Mouse (Mus musculus) stomach, postnatal 0 days (tissue): ENCODE results near the gene Frmd3. TPM values are rescaled to one million over a fixed set of nuclear protein-coding genes. Genes with fewer than 3 reads are reported as not detected.

Experiments used
- ATAC-seq: fragments of 200-750 bp; cut with Nextera tagmentation; 2 replicates; pipeline ENCODE4 v1.8.0; 2017; ENCODE audit not compliant: low FRiP score, low TSS enrichment
- DNase-seq: peaks from one replicate; pipeline ENCODE4 v3.0.0-alpha.2; 2016; ENCODE audit warnings: low spot score
- H3K27ac ChIP-seq: fragments of 300-500 bp; sonication (generic); replicated peaks from 2 replicates; pipeline ENCODE4 v1.5.1; 2014; ENCODE audit warnings: mild to moderate bottlenecking, control low read depth
- H3K27me3 ChIP-seq: fragments of 300-500 bp; sonication (generic); 2 replicates; pipeline ENCODE4 v1.6.1; 2014; ENCODE audit warnings: low read length; ENCODE audit not compliant: control insufficient read depth, insufficient read depth
- H3K36me3 ChIP-seq: fragments of 300-500 bp; sonication (generic); 2 replicates; pipeline ENCODE4 v1.6.1; 2014; ENCODE audit warnings: low read length, mixed read lengths; ENCODE audit not compliant: control insufficient read depth, insufficient read depth
- H3K4me1 ChIP-seq: fragments of 300-500 bp; sonication (generic); replicated peaks from 2 replicates; pipeline ENCODE4 v1.6.1; 2014; ENCODE audit warnings: antibody characterized with exemption; ENCODE audit not compliant: control insufficient read depth, insufficient read depth
- H3K4me2 ChIP-seq: fragments of 300-500 bp; sonication (generic); replicated peaks from 2 replicates; pipeline ENCODE4 v1.6.1; 2014; ENCODE audit warnings: low read depth, mild to moderate bottlenecking, control low read depth, moderate library complexity
- H3K4me3 ChIP-seq: fragments of 300-500 bp; sonication (generic); 2 replicates; pipeline ENCODE4 v1.5.1; 2014; ENCODE audit warnings: low read depth, low read length, control low read depth
- H3K9ac ChIP-seq: fragments of 300-500 bp; sonication (generic); 2 replicates; pipeline ENCODE4 v1.6.1; 2014; ENCODE audit warnings: mild to moderate bottlenecking, low read length, control low read depth, mixed read lengths
- H3K9me3 ChIP-seq: fragments of 300-500 bp; sonication (generic); 2 replicates; pipeline ENCODE4 v1.6.1; 2016; ENCODE audit warnings: low read length; ENCODE audit not compliant: control insufficient read depth
- CTCF ChIP-seq: IDR thresholded peaks from 2 replicates; pipeline ENCODE4 v1.5.1; 2016; ENCODE audit warnings: antibody characterized with exemption, low read depth, mild to moderate bottlenecking, moderate library complexity
- EP300 ChIP-seq: optimal IDR thresholded peaks from 2 replicates; pipeline ENCODE3; 2016; ENCODE audit warnings: antibody characterized with exemption
- WGBS: fragments of 180-500 bp; shearing (Covaris S2); extraction: QIAGEN DNeasy Blood & Tissue Kit; methylation state at CpG from one replicate; pipeline ENCODE4 v1.1.7; 2014; 5-methylcytosine and 5-hydroxymethylcytosine counted together
- polyA plus RNA-seq: library from polyadenylated mRNA; unstranded; fragments of >200 nt; fragmentation: Nextera tagmentation; extraction: Ambion mirVana; gene quantifications from 2 replicates; pipeline ENCODE4 v1.2.1, GENCODE M21; 2015

Gene Frmd3
- polyA plus RNA-seq, 1 experiment from 2014 or later = 0.40 TPM

- Histone ChIP-seq H3K4me2 (no peak overlapping the region), H3K9me3 (no peaks in the 10 kb centered on the region), H3K9ac (no peak overlapping the region), H3K4me3 (no peak overlapping the region), H3K4me1 (no peaks in the 10 kb centered on the region), H3K27ac (no peak overlapping the region), H3K36me3 (no peaks in the 10 kb centered on the region), H3K27me3 (no peaks in the 10 kb centered on the region)
- TF ChIP-seq CTCF (peak; percentile 75), EP300 (no peak)
- no peak for DNase-seq
- WGBS = 37% methylated on average over 3 of the region's 3 CpGs
- no peak for ATAC-seq
These were observed 209.1 kb downstream of the Frmd3 start for GRCm38 (mm10) chr4:74222360-74222759.

- Histone ChIP-seq H3K9ac (no peak overlapping the region), H3K27ac (no peak overlapping the region), H3K4me2 (no peak overlapping the region), H3K27me3 (no peaks in the 10 kb centered on the region), H3K9me3 (no peaks in the 10 kb centered on the region), H3K4me3 (no peak overlapping the region), H3K36me3 (no peaks in the 10 kb centered on the region), H3K4me1 (no peaks in the 10 kb centered on the region)
- WGBS = 63% methylated on average over 2 of the region's 2 CpGs
- ATAC-seq = no peak
- TF ChIP-seq EP300 (no peak), CTCF (0 out of 2 replicates have a peak, but pooled peaks have one; percentile 11)
- no peak for DNase-seq
These were observed 211.0 kb downstream of the Frmd3 start for GRCm38 (mm10) chr4:74224210-74224609.

DNA sequence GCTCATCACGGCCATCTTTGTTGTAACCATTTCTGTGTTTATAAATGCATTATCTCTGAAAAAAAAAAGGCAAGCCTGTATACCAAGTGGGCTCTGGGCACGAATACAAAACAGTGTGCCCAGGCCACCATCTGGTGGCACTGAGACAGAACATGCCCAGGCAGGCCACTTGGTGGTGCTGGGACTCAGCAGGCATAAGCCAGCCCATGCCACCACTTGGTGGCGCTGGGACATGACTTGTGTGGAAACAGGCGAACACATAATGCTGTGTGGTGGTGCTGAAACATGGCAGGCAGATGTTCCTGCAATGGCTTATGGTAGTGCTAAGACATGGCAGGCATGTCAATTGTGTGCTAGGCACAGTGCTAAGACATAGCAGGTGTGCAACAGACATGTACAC is 217.8 kb downstream of the Frmd3 start:
- WGBS = 81% methylated on average over 4 of the region's 4 CpGs
- no peak for TF ChIP-seq EP300
- peak; percentile 58 for TF ChIP-seq CTCF
- no peaks in the 10 kb centered on the region for H3K36me3 ChIP-seq
- no peak overlapping the region for H3K27ac ChIP-seq
- DNase-seq (peak; percentile 37), ATAC-seq (peak; percentile 56)
- no peak overlapping the region for H3K9ac ChIP-seq
- H3K4me2 ChIP-seq = no peak overlapping the region
- no peaks in the 10 kb centered on the region for H3K4me1 ChIP-seq
- no peaks in the 10 kb centered on the region for H3K9me3 ChIP-seq
- H3K4me3 ChIP-seq = no peak overlapping the region
- H3K27me3 ChIP-seq = no peaks in the 10 kb centered on the region

DNA sequence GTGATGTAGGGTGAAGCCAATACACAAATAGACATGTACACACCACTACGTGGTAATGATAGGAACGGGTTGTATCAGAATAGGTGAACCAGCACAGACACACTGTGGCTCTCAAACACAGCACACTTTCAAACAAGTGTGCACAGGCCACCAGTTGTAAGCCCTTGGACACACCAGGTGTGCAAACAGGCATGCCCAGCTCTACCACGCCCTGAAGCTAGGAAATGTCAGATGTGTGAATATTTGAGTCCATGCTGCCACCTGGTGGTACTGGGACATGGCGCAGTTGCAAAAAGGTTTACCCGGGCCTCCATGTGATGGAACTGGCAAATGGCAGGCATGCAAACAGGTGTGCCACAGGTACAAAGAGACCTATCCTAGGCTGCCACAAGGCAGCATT is 218.2 kb downstream of the Frmd3 start:
- Histone ChIP-seq H3K27me3 (no peaks in the 10 kb centered on the region), H3K4me1 (no peaks in the 10 kb centered on the region), H3K4me2 (no peak overlapping the region), H3K9me3 (no peaks in the 10 kb centered on the region), H3K9ac (no peak overlapping the region), H3K36me3 (no peaks in the 10 kb centered on the region), H3K27ac (no peak overlapping the region), H3K4me3 (no peak overlapping the region)
- 53% methylated on average over 5 of the region's 5 CpGs for WGBS
- ATAC-seq = peak; percentile 88
- TF ChIP-seq EP300 = no peak
- TF ChIP-seq CTCF = peak; percentile 79
- peak; percentile 82 for DNase-seq

DNA sequence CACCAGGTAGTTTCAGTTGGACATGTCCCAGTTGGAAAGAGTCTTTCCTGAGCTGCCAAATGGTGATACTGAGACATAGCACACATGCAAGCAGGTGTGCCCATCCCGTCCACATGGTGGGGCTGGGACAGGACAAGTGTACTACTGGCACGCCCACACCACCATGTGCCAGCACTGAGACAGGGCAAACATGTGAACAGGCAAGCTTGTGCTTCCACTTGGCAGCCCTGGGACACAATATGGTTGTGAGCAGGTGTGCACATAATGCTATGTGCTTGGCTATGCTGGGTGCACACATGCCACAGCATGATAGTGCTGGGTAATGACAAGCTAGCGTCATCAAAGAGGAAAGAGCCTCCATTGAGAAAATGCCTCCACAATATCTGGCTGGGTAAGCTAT is 220.3 kb downstream of the Frmd3 start:
- Histone ChIP-seq H3K27me3 (no peaks in the 10 kb centered on the region), H3K4me3 (no peak overlapping the region), H3K4me2 (no peak overlapping the region), H3K9me3 (no peaks in the 10 kb centered on the region), H3K27ac (no peak overlapping the region), H3K36me3 (no peaks in the 10 kb centered on the region), H3K9ac (no peak overlapping the region), H3K4me1 (no peaks in the 10 kb centered on the region)
- WGBS = 86% methylated on average over 3 of the region's 3 CpGs
- TF ChIP-seq CTCF (no peak), EP300 (no peak)
- no peak for ATAC-seq
- DNase-seq = no peak

DNA sequence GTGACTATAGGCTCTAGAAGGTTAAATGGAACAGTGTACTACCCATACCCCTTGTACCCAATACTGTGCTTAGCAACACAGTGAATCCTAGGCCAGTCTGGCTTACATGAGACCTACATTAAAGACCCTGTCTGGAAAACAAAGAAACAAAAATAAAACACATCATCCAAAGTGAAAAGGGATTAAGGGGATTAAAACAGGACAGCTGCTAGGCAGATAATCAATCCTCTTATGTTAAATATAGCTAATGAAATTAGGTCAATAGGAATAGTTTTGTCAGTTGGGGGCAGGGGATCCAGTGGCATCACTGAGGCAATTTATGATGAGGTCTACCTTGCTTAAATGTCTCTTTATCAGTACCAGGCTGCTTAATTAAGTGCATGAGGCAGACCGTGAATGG is 228.9 kb downstream of the Frmd3 start, which contains the start of gene Kdm4c:
Kdm4c (plus strand) TSS at position 322 of the 400 bp plus-strand sequence.
- H3K27ac ChIP-seq = no peak within 1 kb of the TSS
- ATAC-seq (no peak), DNase-seq (no peak)
- no peaks in the 10 kb centered on the region for H3K9me3 ChIP-seq
- H3K4me3 ChIP-seq = no peak within 1 kb of the TSS
- TF ChIP-seq CTCF (no peak), EP300 (no peak)
- no peaks in the 10 kb centered on the region for H3K4me1 ChIP-seq
- 94% methylated on average over 1 of the region's 1 CpGs for WGBS
- no peak within 1 kb of the TSS for H3K4me2 ChIP-seq
- H3K36me3 ChIP-seq = no peaks in the 10 kb centered on the region
- H3K9ac ChIP-seq = no peak within 1 kb of the TSS
- H3K27me3 ChIP-seq = no peaks in the 10 kb centered on the region

Other genes starting within 250 kb of the Frmd3 start
- gene Rasef, start 222.4 kb upstream of the Frmd3 start, polyA plus RNA-seq = 9.9 and 11.1 TPM in 2 replicates
- gene Gm11758, start 137.2 kb upstream of the Frmd3 start, polyA plus RNA-seq = not detected in 2 replicates
- not detected in 2 replicates for gene Gm11757, start 122.3 kb upstream of the Frmd3 start, polyA plus RNA-seq
- not detected in 2 replicates for gene Gm13871, start 107.5 kb upstream of the Frmd3 start, polyA plus RNA-seq
- 0.13 TPM in 1 of 2 replicates, not detected in the other for gene Gm11756, start 92.7 kb upstream of the Frmd3 start, polyA plus RNA-seq
- not detected in 2 replicates for gene 2310002L09Rik, start 62.6 kb upstream of the Frmd3 start, polyA plus RNA-seq
- 6.2 and 6.3 TPM in 2 replicates for gene Kdm4c, start 229.1 kb downstream of the Frmd3 start, polyA plus RNA-seq